Mouse (Mus musculus): ENCODE measurements at regions not wholly inside any gene's neighbourhood (a gene's known extent, or its start where the extent isn't known, plus 50 kb on each side); places are given as distances from the start of the nearest gene placed in this dataset.

- no peak for ATAC-seq (replicated peaks; ENCODE audit: poor library complexity)
Measured at GRCm38 (mm10) chr12:58590547-58591479, 321.7 kb upstream of the Clec14a start.

GRCm38 (mm10) chr12:58581811-58582572, 312.9 kb upstream of the Clec14a start:
- ATAC-seq (replicated peaks; ENCODE audit: poor library complexity), result no peak

GRCm38 (mm10) chr12:58569056-58569455, 300.0 kb upstream of the Clec14a start:
- no peak for ATAC-seq (replicated peaks; ENCODE audit: poor library complexity)

- no peak for ATAC-seq (replicated peaks; ENCODE audit: poor library complexity)
Measured at GRCm38 (mm10) chr12:58560840-58561239, 291.8 kb upstream of the Clec14a start.

- ATAC-seq (replicated peaks; ENCODE audit: poor library complexity), result no peak
Measured at GRCm38 (mm10) chr12:58559833-58560232, 290.7 kb upstream of the Clec14a start.

- no peak for ATAC-seq (replicated peaks; ENCODE audit: poor library complexity)
Measured at GRCm38 (mm10) chr12:58557261-58557660, 288.2 kb upstream of the Clec14a start.

GRCm38 (mm10) chr12:58556741-58557140, 287.7 kb upstream of the Clec14a start:
- ATAC-seq (replicated peaks; ENCODE audit: poor library complexity), result no peak

- no peak for ATAC-seq (replicated peaks; ENCODE audit: poor library complexity)
Measured at GRCm38 (mm10) chr12:58556060-58556459, 287.0 kb upstream of the Clec14a start.

- no peak for ATAC-seq (replicated peaks; ENCODE audit: poor library complexity)
Measured at GRCm38 (mm10) chr12:58550859-58551761, 282.0 kb upstream of the Clec14a start.

GRCm38 (mm10) chr12:58545832-58546538, 276.9 kb upstream of the Clec14a start:
- ATAC-seq (replicated peaks; ENCODE audit: poor library complexity), result no peak

GRCm38 (mm10) chr12:58544862-58545261, 275.8 kb upstream of the Clec14a start:
- no peak for ATAC-seq (replicated peaks; ENCODE audit: poor library complexity)

GRCm38 (mm10) chr12:58538305-58538719, 269.2 kb upstream of the Clec14a start:
- ATAC-seq (replicated peaks; ENCODE audit: poor library complexity), result peak; percentile 97

GRCm38 (mm10) chr12:58537833-58538232, 268.7 kb upstream of the Clec14a start:
- 0 out of 2 replicates have a peak, but pooled peaks have one; percentile 10 for ATAC-seq (replicated peaks; ENCODE audit: poor library complexity)

GRCm38 (mm10) chr12:58536381-58536992, 267.4 kb upstream of the Clec14a start:
- ATAC-seq (replicated peaks; ENCODE audit: poor library complexity), result no peak

GRCm38 (mm10) chr12:58530306-58530705, 261.2 kb upstream of the Clec14a start:
- no peak for ATAC-seq (replicated peaks; ENCODE audit: poor library complexity)

GRCm38 (mm10) chr12:58516800-58517199, 247.7 kb upstream of the Clec14a start:
- ATAC-seq (replicated peaks; ENCODE audit: poor library complexity), result no peak

GRCm38 (mm10) chr12:58513951-58514350, 244.9 kb upstream of the Clec14a start:
- ATAC-seq (replicated peaks; ENCODE audit: poor library complexity), result no peak

GRCm38 (mm10) chr12:58512645-58513044, 243.6 kb upstream of the Clec14a start:
- ATAC-seq (replicated peaks; ENCODE audit: poor library complexity), result no peak

- ATAC-seq (replicated peaks; ENCODE audit: poor library complexity), result no peak
Measured at GRCm38 (mm10) chr12:58504283-58504682, 235.2 kb upstream of the Clec14a start.

- ATAC-seq (replicated peaks; ENCODE audit: poor library complexity), result no peak
Measured at GRCm38 (mm10) chr12:58474181-58474580, 205.1 kb upstream of the Clec14a start.
